Mouse (Mus musculus): ENCODE data around the gene Pde4d.

Gene Pde4d

DNA sequence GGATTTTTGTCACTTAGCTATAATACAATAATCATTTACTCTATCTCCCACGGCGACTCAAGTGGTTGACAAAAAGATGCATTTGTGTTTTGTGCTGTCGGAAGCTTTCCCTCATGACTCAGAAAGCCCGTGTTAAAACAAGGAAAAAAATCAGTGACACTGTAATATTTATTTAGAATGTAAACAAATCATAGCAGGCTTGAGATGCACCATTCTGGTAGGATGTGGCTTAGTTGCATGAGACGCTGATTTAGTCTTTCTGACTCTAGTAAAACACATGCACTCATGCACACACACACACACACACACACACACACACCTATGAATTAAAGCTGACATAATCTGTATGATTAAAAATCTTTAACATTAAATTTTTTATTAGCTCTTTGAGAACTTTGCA is 924.7 kb downstream of the Pde4d start:
- in situ Hi-C loops (cut with MboI, MseI): no loop called here

DNA sequence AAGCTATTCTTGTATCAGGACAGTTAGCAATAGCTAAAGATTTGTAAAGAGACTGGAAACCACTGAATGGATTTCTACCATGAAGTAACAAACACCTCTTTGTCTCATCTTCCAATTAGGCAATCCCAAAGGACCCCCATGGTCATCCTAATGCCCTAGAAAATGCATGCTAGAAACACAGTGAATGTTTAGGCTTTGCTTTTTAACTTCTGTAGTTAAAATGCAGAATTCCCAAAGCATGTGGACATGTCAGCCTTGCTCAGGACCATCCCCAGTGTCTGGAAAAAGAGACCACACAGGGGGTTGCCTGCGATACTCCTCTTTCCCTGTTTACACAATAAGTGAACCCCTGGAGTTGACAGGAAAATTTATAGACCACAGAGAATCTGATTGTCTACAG is 926.9 kb downstream of the Pde4d start:
- in situ Hi-C loops (cut with MboI, MseI): no loop called here

DNA sequence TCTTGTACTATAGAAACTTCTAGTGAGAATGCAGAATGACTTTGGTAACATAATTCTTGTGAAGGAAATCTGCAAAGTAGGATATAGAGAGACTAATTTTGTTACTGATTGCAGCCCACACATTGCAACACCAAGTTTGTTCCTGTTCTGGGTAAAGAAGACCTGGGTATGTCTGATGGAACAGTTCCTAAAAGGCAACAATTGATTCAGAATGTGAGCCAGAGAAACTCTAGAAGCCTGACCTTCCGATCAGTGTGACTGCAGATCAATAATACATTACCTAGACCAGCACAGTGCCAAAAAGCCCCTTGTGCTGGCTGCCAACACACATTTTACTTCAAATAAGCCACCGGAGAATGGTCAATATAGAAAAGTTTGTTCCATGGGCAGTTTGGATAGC is 930.4 kb downstream of the Pde4d start:
- in situ Hi-C loops (cut with MboI, MseI): no loop called here

DNA sequence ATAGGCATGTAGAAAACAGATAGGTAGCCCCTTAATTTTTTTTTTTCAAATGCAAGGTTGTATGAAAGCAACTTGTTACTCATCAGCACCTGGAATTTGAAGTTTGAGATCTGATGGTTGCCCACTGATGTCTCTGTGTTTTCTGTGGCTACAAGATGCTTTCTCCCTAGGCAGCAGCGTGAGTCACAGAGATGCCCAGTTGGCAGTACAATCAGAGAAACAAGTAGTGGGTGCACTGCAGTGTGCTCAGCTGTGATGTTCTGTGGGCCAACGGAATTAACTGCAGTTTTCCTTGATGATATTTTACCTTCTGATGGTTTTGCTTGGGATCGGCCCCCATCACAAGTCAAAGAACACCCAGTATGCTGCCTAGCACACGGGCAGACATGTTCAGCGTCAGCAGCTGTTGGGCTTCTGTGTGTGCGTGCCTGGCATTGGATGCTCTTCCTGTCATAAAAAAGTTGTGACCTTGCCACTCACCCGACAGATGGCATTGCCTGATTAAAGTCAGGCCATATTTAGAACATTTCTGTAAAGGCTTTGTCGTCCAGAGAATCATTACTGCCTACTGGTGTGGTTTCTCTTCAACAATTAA is 939.0 kb downstream of the Pde4d start:
- in situ Hi-C loops (cut with MboI, MseI): no loop called here

DNA sequence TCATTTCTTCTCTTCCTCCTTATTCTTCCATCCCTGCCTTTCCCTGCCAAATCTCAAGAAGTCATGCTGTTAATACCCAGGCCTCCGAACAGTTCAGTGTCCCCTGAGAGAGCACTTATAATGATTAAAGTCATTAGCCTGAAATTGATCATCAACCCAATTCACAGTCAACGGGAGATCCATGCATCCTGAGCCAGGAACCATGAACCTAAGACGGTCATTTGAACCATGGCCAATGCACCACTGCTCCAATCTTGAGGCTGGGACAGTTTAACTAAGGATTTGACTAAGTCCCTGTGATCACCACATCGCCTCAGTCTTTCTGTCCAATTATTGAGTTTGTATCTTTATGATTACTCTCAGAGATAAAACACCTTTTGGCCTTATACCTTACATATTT is 952.6 kb downstream of the Pde4d start:
- in situ Hi-C loops (cut with MboI, MseI): loop anchor here in 1 of 2 experiments (10.0 kb wide), 1 partner anchor 1692 kb away; no protein-coding TSS in a partner anchor

DNA sequence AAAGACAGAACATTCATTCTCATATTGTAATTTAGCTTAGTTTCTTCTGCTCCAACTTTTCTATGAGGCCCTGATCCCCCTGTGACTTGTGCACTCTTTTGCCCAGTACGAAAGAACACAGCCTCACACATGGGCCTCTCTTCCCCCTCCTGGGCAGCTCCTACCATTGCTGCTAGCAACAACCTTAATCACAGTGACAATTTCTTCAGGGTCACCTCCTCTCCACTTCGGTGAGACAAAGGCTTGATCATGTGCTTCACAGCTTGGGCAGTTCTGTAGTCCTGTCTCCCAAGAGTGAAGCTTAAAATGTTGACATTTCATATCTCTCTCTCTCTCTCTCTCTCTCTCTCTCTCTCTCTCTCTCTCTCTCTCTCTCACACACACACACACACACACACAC is 953.2 kb downstream of the Pde4d start:
- in situ Hi-C loops (cut with MboI, MseI): loop anchor here in 1 of 2 experiments (10.0 kb wide), 1 partner anchor 1692 kb away; no protein-coding TSS in a partner anchor

DNA sequence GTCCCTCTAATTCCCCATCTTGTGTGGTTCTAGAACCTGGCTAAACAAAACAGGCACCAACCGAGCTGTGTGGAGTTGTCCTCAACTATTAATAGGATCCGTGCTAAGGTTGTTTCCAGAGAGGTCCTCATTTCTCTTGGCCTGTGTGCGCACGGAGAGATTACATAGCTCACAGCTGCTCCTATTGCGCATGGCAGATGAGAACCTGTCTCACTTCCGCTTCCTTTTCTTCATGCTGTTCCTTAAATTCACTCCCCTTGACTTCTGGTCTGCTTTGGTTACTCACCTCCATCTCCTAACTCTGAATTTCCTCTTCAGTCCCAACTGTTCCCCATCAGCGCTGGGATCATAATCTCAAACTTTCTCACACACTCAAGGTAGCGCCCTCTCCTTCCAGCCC is 956.6 kb downstream of the Pde4d start:
- in situ Hi-C loops (cut with MboI, MseI): loop anchor here in 1 of 2 experiments (10.0 kb wide), 1 partner anchor 1688 kb away; no protein-coding TSS in a partner anchor

DNA sequence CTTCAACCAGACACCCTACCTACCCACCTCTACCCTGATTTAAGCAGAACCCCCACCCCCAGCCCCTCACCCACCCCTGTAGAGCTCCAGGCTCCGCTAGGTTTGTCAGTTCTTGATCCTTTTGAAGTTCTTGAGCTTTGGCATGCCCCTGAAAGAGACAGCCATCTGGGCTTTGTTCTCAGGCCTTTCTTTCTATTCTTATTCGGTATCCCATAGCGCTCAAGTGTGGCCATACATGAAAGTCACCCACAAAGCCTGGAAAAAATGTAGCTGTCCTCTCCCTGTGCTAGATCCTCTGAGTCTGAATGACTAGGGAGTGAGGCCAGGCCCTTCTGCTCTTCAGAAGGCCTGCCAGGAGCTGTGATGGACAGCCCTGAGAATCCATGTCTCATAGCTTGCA is 957.6 kb downstream of the Pde4d start:
- in situ Hi-C loops (cut with MboI, MseI): loop anchor here in 1 of 2 experiments (10.0 kb wide), 1 partner anchor 1687 kb away; no protein-coding TSS in a partner anchor

DNA sequence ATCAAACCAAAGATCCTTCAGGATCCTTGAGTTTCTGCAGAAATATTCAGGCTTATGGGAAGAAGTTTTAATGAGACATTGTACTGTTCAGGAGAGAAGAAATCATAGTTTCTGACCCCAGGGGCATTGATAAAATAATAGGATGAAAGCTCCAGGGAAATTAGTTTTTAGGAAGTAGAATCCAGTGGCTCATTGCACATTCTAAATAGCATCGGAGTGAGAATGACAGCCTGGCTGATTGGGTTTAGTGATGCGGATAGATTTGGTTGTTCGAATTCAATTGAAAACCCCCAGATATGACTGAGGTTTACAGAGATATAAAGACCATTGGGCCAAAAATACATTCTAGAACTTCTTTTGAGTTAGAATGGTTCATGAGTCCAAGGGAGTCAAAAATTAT is 970.7 kb downstream of the Pde4d start:
- in situ Hi-C loops (cut with MboI, MseI): no loop called here

DNA sequence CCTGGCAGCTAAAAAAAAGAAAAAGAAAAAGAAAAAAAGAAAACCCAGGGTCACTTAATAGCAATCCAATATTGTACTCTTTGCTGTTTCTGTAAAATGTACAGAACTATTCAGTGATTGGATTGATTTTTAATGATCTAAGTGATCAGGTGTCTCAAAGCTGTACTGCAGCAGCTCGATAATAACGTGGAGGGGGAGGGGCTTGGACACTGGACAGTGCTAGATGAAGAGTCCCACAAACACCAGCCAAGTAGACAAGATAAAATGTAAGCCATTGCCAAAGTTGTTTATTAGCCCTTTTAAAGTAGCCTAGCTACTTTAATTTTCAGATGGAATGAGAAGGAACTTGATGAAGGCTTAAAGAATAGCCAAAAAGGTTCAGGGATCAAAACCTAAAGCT is 975.2 kb downstream of the Pde4d start:
- in situ Hi-C loops (cut with MboI, MseI): no loop called here

DNA sequence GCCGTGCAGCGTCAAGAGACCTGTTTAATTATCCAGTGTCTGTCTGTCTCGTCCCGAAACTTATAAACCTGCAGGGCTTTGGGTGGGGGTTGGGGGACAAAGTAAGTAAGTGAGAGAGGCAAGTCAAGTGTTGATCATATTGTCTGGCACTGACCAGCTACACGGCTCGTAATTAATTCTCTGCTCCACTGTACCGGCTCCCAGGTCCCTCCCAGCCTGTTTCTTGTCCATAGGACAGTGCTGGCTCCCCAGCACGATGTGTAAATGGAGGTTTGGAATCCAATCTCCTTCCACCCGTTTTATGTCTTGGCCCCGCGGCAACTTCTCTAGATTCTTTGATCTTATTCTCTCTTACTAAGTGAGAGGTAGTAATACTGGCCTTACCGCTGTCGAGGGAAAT is 975.8 kb downstream of the Pde4d start:
- in situ Hi-C loops (cut with MboI, MseI): no loop called here

DNA sequence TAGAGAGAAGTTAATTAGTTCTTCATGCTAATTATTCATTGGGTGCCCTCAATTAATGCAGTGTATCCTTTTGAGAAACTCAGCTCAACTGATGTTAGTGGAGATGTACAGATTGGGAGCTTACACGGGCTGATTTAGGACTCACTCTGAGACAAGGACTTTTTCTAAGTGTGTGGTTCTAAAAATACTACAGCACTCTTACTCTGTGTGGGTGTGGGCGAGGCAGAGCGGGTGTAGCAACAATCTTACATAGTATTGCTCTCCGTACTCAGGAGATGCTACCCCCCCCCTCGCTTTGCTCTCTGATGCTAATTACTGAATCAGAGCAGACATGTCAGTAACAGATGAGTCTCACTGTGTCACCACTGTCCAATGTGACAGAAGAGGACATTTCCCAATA is 976.3 kb downstream of the Pde4d start:
- in situ Hi-C loops (cut with MboI, MseI): no loop called here

DNA sequence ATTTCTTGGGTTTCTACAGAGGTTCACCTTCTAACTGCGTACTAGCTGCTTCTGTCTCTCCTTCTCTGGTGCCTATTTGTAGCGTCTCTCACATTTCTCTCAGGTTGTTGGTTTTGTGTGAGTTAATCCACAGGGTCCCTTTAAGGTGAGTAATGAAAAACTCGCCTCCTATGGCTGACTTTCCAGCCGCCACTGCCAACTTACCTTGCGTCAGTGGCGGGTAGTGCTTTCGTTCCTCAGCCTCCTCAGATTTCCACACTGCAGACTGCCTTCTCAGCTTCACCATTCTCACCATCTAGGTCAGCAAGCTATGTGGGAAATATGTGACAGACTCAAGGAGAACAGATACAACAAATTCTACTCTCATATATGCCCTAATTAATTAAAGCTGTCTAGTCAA is 977.8 kb downstream of the Pde4d start:
- in situ Hi-C loops (cut with MboI, MseI): no loop called here

DNA sequence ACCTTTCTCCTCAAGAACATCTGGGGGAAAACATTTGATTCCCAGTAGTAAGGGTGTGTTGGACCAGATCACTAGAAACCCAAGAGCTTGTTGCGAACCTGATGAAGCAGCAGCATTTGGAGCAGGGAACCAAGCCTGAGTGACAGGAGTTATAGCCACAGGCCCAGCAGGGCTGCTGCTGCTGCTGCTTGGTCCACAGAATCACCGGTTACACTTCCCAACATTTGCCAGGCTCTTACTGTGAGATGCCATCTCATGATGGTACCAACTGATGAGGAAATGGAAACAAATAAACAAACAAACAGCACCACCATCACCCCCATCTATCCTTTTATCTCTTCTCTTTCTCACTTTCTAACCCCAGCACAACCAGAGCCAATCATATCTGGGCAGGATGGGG is 979.8 kb downstream of the Pde4d start:
- in situ Hi-C loops (cut with MboI, MseI): no loop called here

DNA sequence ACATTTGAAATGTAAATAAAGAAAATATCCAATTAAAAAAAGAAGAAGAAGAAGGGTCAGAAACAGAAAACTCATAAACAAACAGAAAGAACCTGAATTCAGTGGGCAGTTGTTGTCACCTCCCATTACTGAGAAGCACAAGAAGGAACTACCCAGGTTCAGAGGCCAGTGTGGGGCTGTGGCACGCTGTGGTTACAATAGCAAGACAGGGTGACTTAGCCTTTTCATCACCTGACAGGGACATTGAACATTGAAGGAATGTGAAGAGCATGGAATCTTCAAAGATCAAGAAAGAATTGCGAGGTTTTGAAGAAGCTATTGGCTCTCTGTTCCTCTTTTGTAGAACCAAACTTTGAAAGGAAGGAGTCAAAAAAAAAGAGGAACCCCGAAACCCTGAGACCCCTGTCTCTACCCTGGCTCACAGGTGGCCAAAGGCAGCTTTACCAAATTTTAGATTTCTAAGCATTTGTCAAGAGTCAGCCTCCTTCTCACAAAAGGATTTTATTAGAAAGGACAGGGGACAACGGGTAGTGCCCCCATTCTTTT is 987.6 kb downstream of the Pde4d start:
- in situ Hi-C loops (cut with MboI, MseI): no loop called here

DNA sequence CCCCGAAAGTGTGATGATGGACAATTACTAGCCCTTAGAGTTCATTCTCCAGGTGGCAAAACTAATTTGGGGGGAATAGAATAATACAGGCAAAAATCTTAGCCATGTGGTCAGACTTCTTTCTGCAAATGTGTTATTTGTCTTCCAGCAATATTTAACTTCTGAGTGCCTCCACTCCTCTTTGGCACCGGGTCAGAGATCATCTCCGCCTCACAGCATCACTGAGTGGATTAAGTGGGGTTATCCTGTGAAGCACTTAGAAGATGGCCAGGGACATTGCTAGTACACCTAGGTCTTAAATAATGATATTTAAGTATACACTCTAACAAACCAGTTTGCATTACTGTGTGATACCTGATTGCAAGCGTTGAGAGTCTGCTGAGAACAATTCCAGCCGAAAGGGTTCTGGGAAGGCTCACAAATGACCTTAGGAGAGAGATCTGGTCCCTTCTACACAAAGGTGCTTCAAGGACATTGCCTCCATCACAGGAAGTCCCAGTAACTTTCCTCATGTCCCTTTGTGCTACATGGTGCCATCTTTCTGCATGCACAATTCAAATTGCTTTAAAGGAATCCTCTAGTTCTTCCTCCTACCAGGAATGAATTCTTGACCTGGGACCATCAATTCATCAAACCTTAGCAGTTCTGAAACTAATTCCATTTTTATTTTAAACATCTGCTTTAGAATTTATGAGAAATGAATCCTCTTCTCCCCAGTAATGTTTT is 989.9 kb downstream of the Pde4d start:
- in situ Hi-C loops (cut with MboI, MseI): no loop called here

DNA sequence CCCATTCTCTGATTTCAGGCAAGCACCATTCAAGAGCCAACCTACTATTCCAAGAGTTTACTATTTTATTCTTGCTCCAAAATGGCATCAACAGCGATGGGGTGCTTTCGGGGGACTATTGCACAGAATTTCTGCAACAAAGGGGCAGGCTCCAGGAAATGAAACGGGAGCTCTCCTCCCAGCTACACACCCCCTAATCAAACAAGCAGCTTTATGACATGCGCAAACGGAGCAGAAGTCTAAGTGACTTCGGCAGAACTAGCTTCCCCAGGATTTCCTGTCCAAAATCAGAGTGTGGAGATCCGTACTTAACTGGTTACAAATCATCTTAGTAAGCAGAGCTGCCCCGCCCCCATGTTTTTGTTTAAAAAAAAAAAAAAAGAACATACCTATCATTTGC is 990.6 kb downstream of the Pde4d start:
- in situ Hi-C loops (cut with MboI, MseI): no loop called here

DNA sequence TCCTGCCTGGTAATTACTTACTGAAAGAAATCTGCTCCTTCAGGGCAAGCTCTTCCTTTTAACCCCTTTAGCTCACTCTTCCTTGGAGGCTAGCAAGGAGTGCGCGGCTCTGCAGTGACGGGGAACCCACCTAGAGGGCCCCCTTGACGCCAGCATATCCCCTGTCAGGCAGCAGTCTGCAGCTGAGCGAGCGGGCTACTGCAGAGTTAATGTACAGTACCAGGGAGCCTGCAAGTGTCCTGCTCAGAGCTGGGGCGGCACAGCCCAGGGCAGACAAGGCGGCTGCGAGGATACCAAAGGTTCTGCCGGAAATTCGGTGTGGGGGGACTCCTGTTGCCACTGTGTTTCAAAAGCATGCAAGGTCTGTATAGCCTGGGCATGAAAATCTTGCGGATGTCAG is 991.1 kb downstream of the Pde4d start:
- in situ Hi-C loops (cut with MboI, MseI): no loop called here

DNA sequence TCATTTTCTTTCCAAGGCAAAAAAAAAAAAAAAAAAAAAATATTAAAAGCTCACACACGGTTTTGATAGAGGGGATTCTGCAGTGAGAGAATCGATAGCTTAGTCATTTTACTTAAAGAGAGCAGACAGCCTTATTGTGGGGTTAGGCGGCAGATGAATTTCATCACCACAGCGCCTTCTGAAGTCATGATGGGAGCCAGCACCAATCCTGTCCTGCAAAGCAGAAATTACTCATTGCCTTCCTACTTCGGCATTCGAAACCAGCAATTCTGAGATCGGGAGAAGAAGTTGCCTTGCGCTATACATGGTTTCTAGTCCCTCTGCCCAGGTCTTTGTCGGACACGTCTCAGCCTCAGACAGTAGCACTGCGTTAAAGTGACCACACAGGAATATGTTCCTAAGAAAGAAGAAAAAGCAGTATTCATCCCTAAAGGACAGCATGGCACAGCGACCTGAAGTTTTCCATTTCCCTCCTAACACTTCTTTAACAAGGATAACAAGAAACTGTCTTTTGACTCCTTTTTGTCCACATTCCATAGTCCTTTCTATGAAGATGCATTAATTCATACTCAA is 991.7 kb downstream of the Pde4d start:
- in situ Hi-C loops (cut with MboI, MseI): no loop called here

DNA sequence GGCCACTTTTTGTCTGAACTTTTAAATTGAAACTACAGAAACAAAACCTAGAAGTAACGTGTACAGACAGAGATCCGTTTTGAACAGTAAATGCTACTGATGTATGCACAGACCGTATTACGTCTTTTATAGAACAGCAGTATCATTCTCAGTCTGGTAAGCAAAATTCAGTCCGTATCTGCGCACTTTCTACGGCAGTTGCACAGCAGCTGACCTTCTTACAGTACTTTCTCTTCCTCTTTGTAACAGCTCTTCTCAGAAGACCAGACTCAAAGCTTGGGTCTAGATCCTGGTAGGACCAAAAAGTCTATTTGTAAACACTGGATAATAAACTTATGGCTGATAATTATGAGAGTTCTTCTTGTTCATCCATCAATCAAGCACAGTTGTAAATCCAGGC is 996.4 kb downstream of the Pde4d start:
- in situ Hi-C loops (cut with MboI, MseI): no loop called here

DNA sequence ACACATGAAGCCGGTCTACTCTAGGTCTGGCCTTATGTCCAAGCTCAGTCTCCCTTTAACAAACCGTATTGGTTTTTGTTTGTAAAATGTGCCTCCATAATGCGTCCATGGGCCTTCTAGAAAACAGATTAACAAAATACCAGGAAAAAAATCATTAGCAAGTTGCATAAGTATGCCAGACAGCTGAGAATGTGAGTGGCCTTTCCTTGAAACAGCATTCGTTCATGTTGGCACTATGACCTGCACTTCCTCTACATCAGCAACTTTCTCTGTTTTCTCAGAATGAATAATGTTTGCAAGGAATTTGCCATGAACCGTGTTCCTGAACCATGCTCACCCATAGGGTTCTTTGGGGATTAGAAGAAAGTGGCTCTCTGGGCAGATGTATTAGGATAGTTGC is 998.4 kb downstream of the Pde4d start:
- in situ Hi-C loops (cut with MboI, MseI): no loop called here

DNA sequence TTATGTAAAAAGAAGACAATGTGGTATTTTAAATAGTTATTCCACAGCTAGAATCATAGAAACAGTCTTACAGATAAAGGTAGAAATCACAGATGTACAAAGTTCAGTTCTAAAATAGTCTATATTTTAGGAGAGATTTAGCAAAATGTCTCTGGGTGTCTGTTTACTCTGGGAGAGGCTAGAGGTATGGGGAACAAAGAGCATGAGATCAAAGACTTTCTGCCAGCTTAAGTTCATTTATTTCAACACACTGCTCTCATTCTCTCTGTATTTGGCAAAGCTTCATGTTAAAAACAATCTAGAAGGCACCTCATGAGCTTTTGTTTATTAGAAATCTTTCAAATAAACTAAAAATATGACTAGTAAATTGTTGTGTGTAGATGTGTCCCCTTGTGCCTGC is 1024.6 kb downstream of the Pde4d start:
- in situ Hi-C loops (cut with MboI, MseI): loop anchor here in 1 of 2 experiments (10.0 kb wide), 1 partner anchor 400 kb away; no protein-coding TSS in a partner anchor

DNA sequence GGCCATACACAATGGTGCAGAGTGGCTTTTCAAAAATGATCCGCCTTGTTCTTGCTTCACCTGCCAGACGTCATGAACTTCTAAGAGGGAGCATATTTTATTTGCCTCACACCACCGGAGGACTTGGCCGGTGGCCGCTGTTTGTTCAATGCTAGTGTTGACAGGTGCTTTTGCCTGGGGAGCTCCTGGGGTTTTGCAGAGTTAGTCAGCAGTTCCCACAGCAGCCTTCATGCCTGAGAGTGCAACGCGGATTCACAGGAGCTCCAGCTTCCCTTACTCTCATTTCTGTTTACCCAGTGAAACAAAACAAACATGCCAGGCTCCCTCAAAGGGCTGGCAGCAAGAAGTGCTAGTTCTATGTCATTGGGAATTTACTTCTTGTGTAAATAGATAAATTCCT is 1031.7 kb downstream of the Pde4d start:
- in situ Hi-C loops (cut with MboI, MseI): no loop called here
